ENCODE assay signal across 12 mouse cellular contexts in the genomic region with DNA sequence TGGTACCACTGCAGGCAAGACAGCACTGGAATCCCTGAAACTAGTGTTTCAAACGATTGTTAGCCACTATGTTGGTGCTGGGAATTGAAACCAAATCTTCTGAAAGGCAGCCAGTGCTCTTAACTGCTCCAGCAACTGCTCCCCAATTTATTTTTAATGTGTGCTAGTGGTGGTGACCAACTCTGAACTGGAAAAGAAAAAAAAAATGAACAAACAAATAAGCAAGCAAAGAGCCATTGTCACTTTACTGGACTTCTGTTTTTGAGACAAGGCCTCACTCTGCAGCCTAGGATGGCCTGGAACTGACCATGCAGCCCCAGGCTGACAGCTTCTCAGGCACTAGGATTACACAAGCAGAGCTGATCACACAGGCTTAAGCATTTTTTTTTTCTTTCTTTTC.
"Had no signal": no experiment of that assay in that cellular context is flagged by ENCODE, and none has a peak within 500 bp of the region (broad histone marks: within the 10 kb centered on the region; RNA-seq: fewer than 3 reads in every experiment).

No protein-coding gene starts in this region.

- H3K4me1 ChIP-seq: midbrain, embryonic 10.5 days; midbrain, embryonic 12.5 days; neural tube, embryonic 12.5 days had no signal

- H3K4me3 ChIP-seq: midbrain, embryonic 10.5 days; midbrain, embryonic 12.5 days; neural tube, embryonic 12.5 days had no signal

- H3K36me3 ChIP-seq: midbrain, embryonic 10.5 days; midbrain, embryonic 12.5 days; neural tube, embryonic 12.5 days had no signal

- H3K27me3 ChIP-seq: midbrain, embryonic 12.5 days; neural tube, embryonic 12.5 days had no signal

- DNase-seq: lung, adult 18-20 months; lung, embryonic 14.5 days; lung, postnatal 10 days; lung, postnatal 4 days; midbrain, embryonic 14.5 days; right cerebral cortex, postnatal 14 days; thymus, adult 18-20 months; thymus, postnatal 14 days; thymus, postnatal 36 days had no signal

- H3K27ac ChIP-seq: midbrain, embryonic 10.5 days; midbrain, embryonic 12.5 days; neural tube, embryonic 12.5 days had no signal
